Mouse (Mus musculus): ENCODE measurements at regions not wholly inside any gene's neighbourhood (a gene's known extent, or its start where the extent isn't known, plus 50 kb on each side); places are given as distances from the start of the nearest gene placed in this dataset.

- no peak overlapping the region for H3K27ac ChIP-seq
- ATAC-seq = no peak
- H3K9ac ChIP-seq (replicated peaks) = no peak overlapping the region
- H3K9me3 ChIP-seq = no peaks in the 10 kb centered on the region
- no peak overlapping the region for H3K4me3 ChIP-seq (replicated peaks)
- no peaks in the 10 kb centered on the region for H3K27me3 ChIP-seq
- H3K36me3 ChIP-seq = no peaks in the 10 kb centered on the region
- 88% methylated on average over 3 of the region's 3 CpGs for WGBS
- H3K4me2 ChIP-seq (replicated peaks) = no peak overlapping the region
- no peaks in the 10 kb centered on the region for H3K4me1 ChIP-seq (replicated peaks)
These were observed 82.0 kb upstream of the Cpeb4 start for GRCm38 (mm10) chr11:31789967-31790366.

- no peak for ATAC-seq
- Histone ChIP-seq H3K27ac (no peak overlapping the region), H3K9ac (replicated peaks) (no peak overlapping the region), H3K4me1 (replicated peaks) (peaks cover 5% of the 10 kb centered on the region), H3K9me3 (no peaks in the 10 kb centered on the region), H3K4me2 (replicated peaks) (no peak overlapping the region), H3K36me3 (no peaks in the 10 kb centered on the region), H3K27me3 (no peaks in the 10 kb centered on the region), H3K4me3 (replicated peaks) (no peak overlapping the region)
- WGBS = 71% methylated on average over 2 of the region's 2 CpGs
These were observed 80.7 kb upstream of the Cpeb4 start for GRCm38 (mm10) chr11:31791264-31791663.

- no peaks in the 10 kb centered on the region for H3K9me3 ChIP-seq
- no peak overlapping the region for H3K27ac ChIP-seq
- WGBS = 92% methylated on average over 8 of the region's 8 CpGs
- no peak overlapping the region for H3K9ac ChIP-seq (replicated peaks)
- H3K36me3 ChIP-seq = no peaks in the 10 kb centered on the region
- no peak overlapping the region for H3K4me3 ChIP-seq (replicated peaks)
- no peak overlapping the region for H3K4me2 ChIP-seq (replicated peaks)
- ATAC-seq = no peak
- H3K4me1 ChIP-seq (replicated peaks) = peaks cover 7% of the 10 kb centered on the region
- no peaks in the 10 kb centered on the region for H3K27me3 ChIP-seq
These were observed 76.9 kb upstream of the Cpeb4 start for GRCm38 (mm10) chr11:31795084-31795483.

- no peak overlapping the region for H3K4me3 ChIP-seq (replicated peaks)
- no peak overlapping the region for H3K9ac ChIP-seq (replicated peaks)
- no peak for ATAC-seq
- no peak overlapping the region for H3K27ac ChIP-seq
- H3K4me1 ChIP-seq (replicated peaks) = peaks cover 7% of the 10 kb centered on the region
- H3K36me3 ChIP-seq = no peaks in the 10 kb centered on the region
- H3K27me3 ChIP-seq = no peaks in the 10 kb centered on the region
- WGBS = 59% methylated on average over 6 of the region's 6 CpGs
- no peak overlapping the region for H3K4me2 ChIP-seq (replicated peaks)
- H3K9me3 ChIP-seq = no peaks in the 10 kb centered on the region
These were observed 75.8 kb upstream of the Cpeb4 start for GRCm38 (mm10) chr11:31796245-31796644.

GRCm38 (mm10) chr11:31801575-31801974 is 70.4 kb upstream of the Cpeb4 start:
- no peaks in the 10 kb centered on the region for H3K27me3 ChIP-seq
- H3K4me1 ChIP-seq (replicated peaks) = 0 out of 2 replicates have a peak, but pooled peaks cover 4% of the 10 kb centered on the region
- H3K36me3 ChIP-seq = no peaks in the 10 kb centered on the region
- no peak overlapping the region for H3K9ac ChIP-seq (replicated peaks)
- H3K4me3 ChIP-seq (replicated peaks) = no peak overlapping the region
- 77% methylated on average over 4 of the region's 4 CpGs for WGBS
- no peak overlapping the region for H3K27ac ChIP-seq
- no peak for ATAC-seq
- H3K4me2 ChIP-seq (replicated peaks) = no peak overlapping the region
- no peaks in the 10 kb centered on the region for H3K9me3 ChIP-seq

GRCm38 (mm10) chr11:31803319-31803891 is 68.6 kb upstream of the Cpeb4 start:
- Histone ChIP-seq H3K4me3 (replicated peaks) (no peak overlapping the region), H3K27me3 (no peaks in the 10 kb centered on the region), H3K9me3 (no peaks in the 10 kb centered on the region), H3K4me2 (replicated peaks) (no peak overlapping the region), H3K4me1 (replicated peaks) (0 out of 2 replicates have a peak, but pooled peaks cover 4% of the 10 kb centered on the region), H3K36me3 (no peaks in the 10 kb centered on the region), H3K27ac (no peak overlapping the region), H3K9ac (replicated peaks) (no peak overlapping the region)
- 0 out of 2 replicates have a peak, but pooled peaks have one; percentile 15 for ATAC-seq
- WGBS = 49% methylated on average over 3 of the region's 3 CpGs

GRCm38 (mm10) chr11:31804518-31804917 is 67.5 kb upstream of the Cpeb4 start:
- 0 out of 2 replicates have a peak, but pooled peaks cover 4% of the 10 kb centered on the region for H3K4me1 ChIP-seq (replicated peaks)
- H3K4me3 ChIP-seq (replicated peaks) = no peak overlapping the region
- H3K9me3 ChIP-seq = no peaks in the 10 kb centered on the region
- H3K27ac ChIP-seq = no peak overlapping the region
- H3K27me3 ChIP-seq = no peaks in the 10 kb centered on the region
- H3K4me2 ChIP-seq (replicated peaks) = no peak overlapping the region
- H3K36me3 ChIP-seq = no peaks in the 10 kb centered on the region
- no peak for ATAC-seq
- H3K9ac ChIP-seq (replicated peaks) = no peak overlapping the region
- WGBS = 97% methylated on average over 6 of the region's 6 CpGs

- Histone ChIP-seq H3K4me3 (replicated peaks) (no peak overlapping the region), H3K9ac (replicated peaks) (no peak overlapping the region), H3K4me1 (replicated peaks) (peaks cover 4% of the 10 kb centered on the region; the same call in 1 of the 2 replicates), H3K9me3 (no peaks in the 10 kb centered on the region), H3K27me3 (no peaks in the 10 kb centered on the region), H3K4me2 (replicated peaks) (no peak overlapping the region), H3K36me3 (no peaks in the 10 kb centered on the region), H3K27ac (no peak overlapping the region)
- 0 out of 2 replicates have a peak, but pooled peaks have one; percentile 30 for ATAC-seq
- 87% methylated on average over 8 of the region's 8 CpGs for WGBS
These were observed 64.4 kb upstream of the Cpeb4 start for GRCm38 (mm10) chr11:31807461-31808215.

GRCm38 (mm10) chr11:31808216-31808838 is 63.7 kb upstream of the Cpeb4 start:
- Histone ChIP-seq H3K4me2 (replicated peaks) (no peak overlapping the region), H3K9me3 (no peaks in the 10 kb centered on the region), H3K27ac (no peak overlapping the region), H3K4me1 (replicated peaks) (peaks cover 4% of the 10 kb centered on the region; the same call in 1 of the 2 replicates), H3K4me3 (replicated peaks) (no peak overlapping the region), H3K27me3 (no peaks in the 10 kb centered on the region), H3K36me3 (no peaks in the 10 kb centered on the region), H3K9ac (replicated peaks) (no peak overlapping the region)
- WGBS = 89% methylated on average over 5 of the region's 5 CpGs
- no peak for ATAC-seq

- Histone ChIP-seq H3K27ac (no peak overlapping the region), H3K36me3 (no peaks in the 10 kb centered on the region), H3K4me2 (replicated peaks) (no peak overlapping the region), H3K4me3 (replicated peaks) (no peak overlapping the region), H3K4me1 (replicated peaks) (no peaks in the 10 kb centered on the region; the same call in 1 of the 2 replicates), H3K9ac (replicated peaks) (no peak overlapping the region), H3K9me3 (no peaks in the 10 kb centered on the region), H3K27me3 (no peaks in the 10 kb centered on the region)
- 0 out of 2 replicates have a peak, but pooled peaks have one; percentile 21 for ATAC-seq
- WGBS = 60% methylated on average over 7 of the region's 7 CpGs
These were observed 61.8 kb upstream of the Cpeb4 start for GRCm38 (mm10) chr11:31810011-31810786.

- Histone ChIP-seq H3K4me3 (replicated peaks) (no peak overlapping the region), H3K4me2 (replicated peaks) (no peak overlapping the region), H3K27ac (no peak overlapping the region), H3K27me3 (no peaks in the 10 kb centered on the region), H3K9me3 (no peaks in the 10 kb centered on the region), H3K9ac (replicated peaks) (no peak overlapping the region), H3K4me1 (replicated peaks) (no peaks in the 10 kb centered on the region; the same call in 1 of the 2 replicates), H3K36me3 (no peaks in the 10 kb centered on the region)
- 88% methylated on average over 9 of the region's 9 CpGs for WGBS
- ATAC-seq = no peak
These were observed 59.8 kb upstream of the Cpeb4 start for GRCm38 (mm10) chr11:31812215-31812614.
